Mouse (Mus musculus): Measurements from ENCODE around the gene Dcst2. TPM values are rescaled to one million over a fixed set of nuclear protein-coding genes. Genes with fewer than 3 reads are reported as not detected.

Dcst2 gene
- total and polyA plus RNA-seq, 2 experiments from 2014 or later, result 0.20 to 0.31 TPM

DNA sequence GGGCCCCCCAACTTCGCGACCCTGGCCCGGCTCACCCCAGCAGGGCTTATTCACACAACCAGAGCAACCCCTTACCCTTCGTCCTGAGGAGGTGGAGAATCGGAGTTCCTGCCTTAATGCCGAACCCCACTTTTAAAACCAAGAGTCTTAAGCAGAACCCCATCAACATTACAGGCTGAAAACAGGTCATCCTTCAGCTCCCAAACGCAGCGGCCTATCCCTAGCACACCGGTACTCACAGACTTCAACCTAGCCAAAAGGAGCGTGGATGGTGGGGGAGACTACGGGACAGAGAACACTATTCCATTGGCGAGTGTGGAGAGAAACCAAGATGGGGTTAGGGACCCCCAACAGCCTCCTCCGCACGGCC is 39.7 kb upstream of the Dcst2 start:
- ATAC-seq, result no peak
- WGBS, result under 1% methylated on average over 14 of the region's 14 CpGs
- peaks cover 8% of the 10 kb centered on the region for H3K4me1 ChIP-seq (ENCODE audit: insufficient read depth, low read length)
- H3K4me3 ChIP-seq (ENCODE audit: low read length), result peak overlapping the region; percentile 67
- no peaks in the 10 kb centered on the region for H3K9me3 ChIP-seq (ENCODE audit: low read length)
- H3K36me3 ChIP-seq (ENCODE audit: insufficient read depth, low read length), result no peaks in the 10 kb centered on the region
- DNase-seq (ENCODE audit: low spot score), result no peak
- peak overlapping the region; percentile 88 for H3K27ac ChIP-seq
- H3K9ac ChIP-seq (replicated peaks; ENCODE audit: low read length), result peak overlapping the region; percentile 82
- no peaks in the 10 kb centered on the region for H3K27me3 ChIP-seq (ENCODE audit: insufficient read depth, low read length)
- H3K4me2 ChIP-seq (ENCODE audit: low read depth, low read length), result peak overlapping the region; percentile 77
- TF ChIP-seq CTCF (IDR thresholded peaks at IDR 0.05; ENCODE audit: low read depth), result no peak

DNA sequence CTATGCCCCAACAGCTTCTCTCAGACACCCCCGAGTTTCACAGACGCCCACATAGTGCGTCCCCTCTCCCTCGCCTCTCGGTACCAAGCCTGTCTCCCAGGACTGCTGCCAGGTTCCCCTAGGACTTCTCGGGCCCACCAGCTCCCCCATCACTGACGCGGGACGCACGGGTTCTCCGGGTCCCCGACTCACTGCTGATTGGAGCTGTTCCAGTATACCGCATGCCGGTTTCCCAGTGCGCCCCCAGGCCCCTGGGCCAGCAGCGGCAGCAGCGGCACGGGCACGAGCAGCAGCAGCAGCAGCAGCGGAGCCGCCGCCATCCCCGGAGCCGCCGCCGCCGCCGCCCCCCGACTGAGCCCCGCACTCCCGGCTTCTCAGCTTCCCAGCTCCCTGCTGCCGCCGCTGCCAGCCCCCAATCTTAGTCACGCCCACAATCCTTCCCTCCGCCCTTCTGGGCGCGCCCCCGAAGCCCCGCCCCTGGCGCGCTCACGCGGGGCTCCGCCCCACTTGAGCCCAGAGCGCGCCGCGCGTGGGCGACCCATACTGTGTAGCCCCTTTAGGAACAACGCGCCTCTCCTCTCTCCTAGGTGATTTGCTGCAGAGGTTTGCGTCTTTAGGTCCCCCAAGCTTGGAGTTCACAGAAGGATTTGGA is 39.1 kb upstream of the Dcst2 start, which contains the start of gene Efna3:
Gene Efna3, minus strand, starts transcription at position 452 of the 652 bp plus-strand sequence.
- Histone ChIP-seq H3K27me3 (ENCODE audit: insufficient read depth, low read length) (no peaks in the 10 kb centered on the region), H3K27ac (peak within 1 kb of the TSS; percentile 88), H3K4me1 (ENCODE audit: insufficient read depth, low read length) (peaks cover 8% of the 10 kb centered on the region), H3K36me3 (ENCODE audit: insufficient read depth, low read length) (no peaks in the 10 kb centered on the region), H3K9me3 (ENCODE audit: low read length) (no peaks in the 10 kb centered on the region), H3K4me3 (ENCODE audit: low read length) (peak within 1 kb of the TSS; percentile 67), H3K4me2 (ENCODE audit: low read depth, low read length) (peak within 1 kb of the TSS; percentile 77), H3K9ac (replicated peaks; ENCODE audit: low read length) (peak within 1 kb of the TSS; percentile 82)
- WGBS, result under 1% methylated on average over 53 of the region's 53 CpGs
- TF ChIP-seq CTCF (IDR thresholded peaks at IDR 0.05; ENCODE audit: low read depth), result no peak
- ATAC-seq (peak; percentile 37), DNase-seq (ENCODE audit: low spot score) (peak; percentile 93)

DNA sequence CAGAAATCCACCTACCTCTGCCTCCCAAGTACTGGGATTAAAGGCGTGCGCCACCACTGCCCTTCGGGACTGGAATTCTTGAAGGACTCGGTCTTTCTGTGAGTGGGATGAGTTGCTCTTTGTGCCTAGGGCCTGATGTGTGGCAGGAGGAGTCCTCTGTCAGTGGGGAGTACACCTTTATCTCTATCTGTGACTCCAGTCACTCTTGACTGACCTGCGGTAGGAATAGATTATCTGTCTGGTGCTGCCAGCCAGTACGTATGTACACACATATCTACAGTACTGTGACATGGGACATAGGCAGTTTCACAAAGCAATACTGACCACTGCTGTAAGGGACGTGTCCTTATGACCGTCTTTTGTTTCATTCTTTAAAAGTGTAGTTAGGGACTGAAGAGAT is 35.9 kb upstream of the Dcst2 start:
- WGBS, result 93% methylated on average over 8 of the region's 8 CpGs
- Histone ChIP-seq H3K9me3 (ENCODE audit: low read length) (no peaks in the 10 kb centered on the region), H3K36me3 (ENCODE audit: insufficient read depth, low read length) (no peaks in the 10 kb centered on the region), H3K4me2 (ENCODE audit: low read depth, low read length) (no peak overlapping the region), H3K27ac (no peak overlapping the region), H3K4me1 (ENCODE audit: insufficient read depth, low read length) (peaks cover 4% of the 10 kb centered on the region; the same call in 1 of the 2 replicates), H3K27me3 (ENCODE audit: insufficient read depth, low read length) (no peaks in the 10 kb centered on the region), H3K4me3 (ENCODE audit: low read length) (no peak overlapping the region), H3K9ac (replicated peaks; ENCODE audit: low read length) (no peak overlapping the region)
- DNase-seq (ENCODE audit: low spot score), result no peak
- TF ChIP-seq CTCF (IDR thresholded peaks at IDR 0.05; ENCODE audit: low read depth), result no peak
- no peak for ATAC-seq

DNA sequence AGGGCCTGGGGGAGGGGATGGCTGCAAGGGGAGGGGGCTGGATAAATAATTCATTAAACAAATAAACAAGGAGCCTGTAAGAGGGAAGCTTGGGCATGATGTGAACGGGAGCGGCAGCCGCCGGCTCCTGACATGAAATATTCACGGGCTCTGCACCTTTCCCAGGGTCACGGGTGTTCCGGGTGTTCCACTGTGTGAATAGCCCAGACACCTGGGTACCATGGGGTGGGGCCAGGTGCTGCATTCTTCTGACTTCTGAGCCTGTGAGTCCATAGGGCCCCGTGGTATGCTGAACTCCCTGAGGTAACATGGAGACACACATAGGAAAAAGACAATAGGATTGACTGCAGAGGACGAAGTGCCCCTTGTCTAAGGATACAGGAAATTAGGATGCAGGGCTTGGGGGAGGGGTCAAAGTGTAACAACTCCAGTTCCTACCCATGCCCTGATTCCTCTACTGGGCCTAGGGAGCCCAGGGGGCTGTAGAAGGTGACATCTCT is 34.4 kb upstream of the Dcst2 start:
- Histone ChIP-seq H3K4me1 (ENCODE audit: insufficient read depth, low read length) (peaks cover 6% of the 10 kb centered on the region), H3K9me3 (ENCODE audit: low read length) (no peaks in the 10 kb centered on the region), H3K27me3 (ENCODE audit: insufficient read depth, low read length) (no peaks in the 10 kb centered on the region), H3K4me3 (ENCODE audit: low read length) (no peak overlapping the region), H3K4me2 (ENCODE audit: low read depth, low read length) (no peak overlapping the region), H3K9ac (replicated peaks; ENCODE audit: low read length) (no peak overlapping the region), H3K27ac (no peak overlapping the region), H3K36me3 (ENCODE audit: insufficient read depth, low read length) (no peaks in the 10 kb centered on the region)
- ATAC-seq (no peak), DNase-seq (ENCODE audit: low spot score) (no peak)
- WGBS, result 53% methylated on average over 9 of the region's 9 CpGs
- TF ChIP-seq CTCF (IDR thresholded peaks at IDR 0.05; ENCODE audit: low read depth), result no peak

DNA sequence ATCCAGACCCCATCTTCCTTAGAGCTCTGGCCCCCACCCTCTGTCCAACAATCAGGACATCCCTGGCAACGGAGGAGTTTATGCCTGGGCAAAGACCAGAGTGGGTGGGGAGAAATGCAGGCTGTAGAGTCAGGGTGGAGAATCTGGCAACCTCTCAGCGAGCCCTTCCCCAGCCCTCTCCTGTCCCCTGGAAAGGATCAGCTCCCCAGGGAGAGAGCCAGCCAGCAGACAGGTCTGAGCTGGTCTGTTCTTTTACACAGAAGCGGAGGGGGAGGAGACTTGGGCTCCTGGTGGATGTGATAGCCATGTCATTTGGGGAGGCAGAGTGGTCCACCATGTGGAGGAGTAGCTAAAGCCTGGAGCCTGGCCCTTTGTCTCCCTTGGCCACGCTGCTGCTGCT is 33.2 kb upstream of the Dcst2 start:
- Histone ChIP-seq H3K9me3 (ENCODE audit: low read length) (no peaks in the 10 kb centered on the region), H3K27ac (no peak overlapping the region), H3K36me3 (ENCODE audit: insufficient read depth, low read length) (no peaks in the 10 kb centered on the region), H3K27me3 (ENCODE audit: insufficient read depth, low read length) (no peaks in the 10 kb centered on the region), H3K4me3 (ENCODE audit: low read length) (no peak overlapping the region), H3K4me1 (ENCODE audit: insufficient read depth, low read length) (peaks cover 16% of the 10 kb centered on the region), H3K4me2 (ENCODE audit: low read depth, low read length) (no peak overlapping the region), H3K9ac (replicated peaks; ENCODE audit: low read length) (no peak overlapping the region)
- 0 out of 2 replicates have a peak, but pooled peaks have one; percentile 30 for ATAC-seq
- DNase-seq (ENCODE audit: low spot score), result no peak
- WGBS, result 20% methylated on average over 4 of the region's 4 CpGs
- no peak for TF ChIP-seq CTCF (IDR thresholded peaks at IDR 0.05; ENCODE audit: low read depth)

DNA sequence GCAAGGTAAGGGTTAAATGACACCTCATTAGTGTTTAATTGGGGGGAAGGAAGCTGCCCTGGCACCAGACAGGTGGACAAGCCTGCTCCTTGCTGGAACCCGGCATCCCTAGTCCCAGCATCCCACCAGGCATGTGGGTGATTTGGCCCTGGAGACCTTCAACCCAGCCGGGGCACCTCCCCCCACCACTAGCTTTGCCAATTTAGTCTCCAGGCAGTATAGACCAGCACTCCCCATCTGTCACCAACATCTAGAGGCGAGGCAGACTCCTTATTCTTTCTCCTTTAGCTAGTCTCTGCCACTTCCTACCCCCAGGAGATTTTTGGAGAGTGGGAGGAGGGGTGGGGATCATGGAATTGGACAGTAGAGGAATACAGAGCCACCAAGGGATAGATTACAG is 31.4 kb upstream of the Dcst2 start:
- no peak overlapping the region for H3K4me2 ChIP-seq (ENCODE audit: low read depth, low read length)
- no peak overlapping the region for H3K27ac ChIP-seq
- no peaks in the 10 kb centered on the region for H3K27me3 ChIP-seq (ENCODE audit: insufficient read depth, low read length)
- H3K4me3 ChIP-seq (ENCODE audit: low read length), result no peak overlapping the region
- H3K9me3 ChIP-seq (ENCODE audit: low read length), result no peaks in the 10 kb centered on the region
- peaks cover 16% of the 10 kb centered on the region for H3K4me1 ChIP-seq (ENCODE audit: insufficient read depth, low read length)
- ATAC-seq (no peak), DNase-seq (ENCODE audit: low spot score) (no peak)
- TF ChIP-seq CTCF (IDR thresholded peaks at IDR 0.05; ENCODE audit: low read depth), result no peak
- 0 out of 2 replicates have a peak, but pooled peaks cover 3% of the 10 kb centered on the region for H3K36me3 ChIP-seq (ENCODE audit: insufficient read depth, low read length)
- WGBS, result 39% methylated on average over 3 of the region's 3 CpGs
- H3K9ac ChIP-seq (replicated peaks; ENCODE audit: low read length), result no peak overlapping the region

DNA sequence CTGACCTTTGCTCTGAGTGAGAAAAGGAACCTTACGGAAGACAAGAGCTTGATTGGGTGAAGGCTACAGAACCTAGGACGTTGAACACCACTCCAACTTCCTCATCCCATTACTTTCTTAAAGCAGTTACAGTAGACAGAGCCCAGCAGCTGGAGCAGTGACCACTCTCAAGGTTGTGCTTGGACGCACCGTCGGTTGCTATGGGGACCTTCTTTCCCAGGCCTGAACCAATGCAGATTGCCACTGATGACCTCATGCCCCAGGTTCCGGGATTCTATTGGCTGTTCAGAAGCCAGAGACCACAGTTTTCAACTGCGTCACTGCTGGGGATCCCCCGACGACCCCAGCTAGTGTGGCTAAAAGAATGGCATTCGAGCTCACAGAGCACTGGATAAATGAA is 30.8 kb upstream of the Dcst2 start:
- H3K9ac ChIP-seq (replicated peaks; ENCODE audit: low read length), result no peak overlapping the region
- no peaks in the 10 kb centered on the region for H3K27me3 ChIP-seq (ENCODE audit: insufficient read depth, low read length)
- no peak for TF ChIP-seq CTCF (IDR thresholded peaks at IDR 0.05; ENCODE audit: low read depth)
- peaks cover 16% of the 10 kb centered on the region for H3K4me1 ChIP-seq (ENCODE audit: insufficient read depth, low read length)
- 26% methylated on average over 10 of the region's 10 CpGs for WGBS
- DNase-seq (ENCODE audit: low spot score) (peak; percentile 60), ATAC-seq (peak; percentile 48)
- H3K27ac ChIP-seq, result no peak overlapping the region
- H3K4me3 ChIP-seq (ENCODE audit: low read length), result no peak overlapping the region
- H3K9me3 ChIP-seq (ENCODE audit: low read length), result no peaks in the 10 kb centered on the region
- H3K4me2 ChIP-seq (ENCODE audit: low read depth, low read length), result no peak overlapping the region
- H3K36me3 ChIP-seq (ENCODE audit: insufficient read depth, low read length), result 0 out of 2 replicates have a peak, but pooled peaks cover 3% of the 10 kb centered on the region

Measured in hindbrain, postnatal 0 days (tissue).